Mouse (Mus musculus): ENCODE measurements at regions not wholly inside any gene's neighbourhood (a gene's known extent, or its start where the extent isn't known, plus 50 kb on each side); places are given as distances from the start of the nearest gene placed in this dataset.

DNA sequence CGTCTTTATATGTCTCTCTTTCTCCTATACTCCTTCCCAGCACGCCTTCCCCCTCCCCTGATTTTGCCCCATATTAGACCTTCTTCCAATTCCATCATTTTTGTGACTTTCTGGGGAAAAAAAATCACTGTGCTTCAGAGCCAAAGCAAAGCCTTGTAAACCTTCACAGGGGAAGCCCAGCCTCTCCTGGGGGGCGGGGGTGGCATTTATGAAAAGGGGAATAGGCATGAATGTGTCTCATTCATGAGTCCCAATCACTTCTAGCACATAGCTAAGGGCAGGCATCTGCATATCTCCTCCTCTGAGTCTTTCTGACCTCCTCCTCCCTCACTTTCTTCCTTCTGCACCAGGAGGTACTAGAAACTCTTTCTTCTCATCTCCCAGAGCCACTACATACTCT, 149.8 kb downstream of the Adamts15 start:
- no peak for DNase-seq (ENCODE audit: low read depth, low spot score)

DNA sequence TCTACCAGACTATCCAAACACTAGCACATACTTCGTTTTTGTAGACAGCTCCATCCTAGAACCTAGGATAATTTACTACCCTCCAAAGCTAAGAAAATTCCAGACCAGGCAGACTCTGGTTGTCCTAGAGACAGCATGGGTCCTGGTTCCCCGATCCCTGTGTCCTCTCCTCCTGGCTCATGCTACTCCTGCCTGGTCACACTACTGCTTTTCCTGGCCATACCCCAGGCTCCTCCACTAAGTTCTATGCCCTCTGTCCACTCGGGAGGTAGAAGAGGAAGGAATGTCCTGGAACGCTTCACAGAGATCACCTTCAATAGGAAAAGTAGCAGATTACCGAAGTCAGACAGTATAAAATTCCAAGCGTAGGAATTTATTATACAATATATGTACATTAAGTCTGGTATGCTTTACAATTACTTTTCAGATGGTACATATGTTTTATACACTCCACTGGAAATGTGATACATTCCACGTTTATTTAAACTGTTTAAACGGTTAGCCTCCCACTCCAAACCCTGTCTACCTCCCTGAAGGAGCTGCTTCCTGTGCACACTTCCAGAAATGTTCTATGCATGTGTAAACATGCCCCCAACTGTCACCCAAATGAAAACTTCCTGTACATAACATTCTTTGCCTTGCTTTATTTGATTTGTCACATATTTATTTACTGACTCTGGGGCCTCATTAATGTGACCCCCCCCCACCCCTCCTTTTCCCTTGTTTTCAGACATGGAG, 151.6 kb downstream of the Adamts15 start:
- DNase-seq (ENCODE audit: low read depth, low spot score), result no peak

DNA sequence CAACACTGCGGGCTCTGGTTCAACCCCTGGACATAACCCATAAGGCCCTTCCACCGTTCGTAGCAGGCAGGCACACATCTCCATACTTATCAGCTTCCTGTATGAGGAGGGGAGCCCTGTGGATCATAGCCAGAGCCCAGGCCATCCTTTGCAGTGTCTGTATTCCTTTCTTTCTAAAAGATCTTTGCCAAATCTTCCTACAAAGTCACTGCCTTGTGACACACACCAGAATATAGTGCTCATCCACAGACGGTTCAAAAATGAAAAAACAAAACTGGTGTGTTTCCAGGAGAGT, 152.9 kb downstream of the Adamts15 start:
- no peak for DNase-seq (ENCODE audit: low read depth, low spot score)

DNA sequence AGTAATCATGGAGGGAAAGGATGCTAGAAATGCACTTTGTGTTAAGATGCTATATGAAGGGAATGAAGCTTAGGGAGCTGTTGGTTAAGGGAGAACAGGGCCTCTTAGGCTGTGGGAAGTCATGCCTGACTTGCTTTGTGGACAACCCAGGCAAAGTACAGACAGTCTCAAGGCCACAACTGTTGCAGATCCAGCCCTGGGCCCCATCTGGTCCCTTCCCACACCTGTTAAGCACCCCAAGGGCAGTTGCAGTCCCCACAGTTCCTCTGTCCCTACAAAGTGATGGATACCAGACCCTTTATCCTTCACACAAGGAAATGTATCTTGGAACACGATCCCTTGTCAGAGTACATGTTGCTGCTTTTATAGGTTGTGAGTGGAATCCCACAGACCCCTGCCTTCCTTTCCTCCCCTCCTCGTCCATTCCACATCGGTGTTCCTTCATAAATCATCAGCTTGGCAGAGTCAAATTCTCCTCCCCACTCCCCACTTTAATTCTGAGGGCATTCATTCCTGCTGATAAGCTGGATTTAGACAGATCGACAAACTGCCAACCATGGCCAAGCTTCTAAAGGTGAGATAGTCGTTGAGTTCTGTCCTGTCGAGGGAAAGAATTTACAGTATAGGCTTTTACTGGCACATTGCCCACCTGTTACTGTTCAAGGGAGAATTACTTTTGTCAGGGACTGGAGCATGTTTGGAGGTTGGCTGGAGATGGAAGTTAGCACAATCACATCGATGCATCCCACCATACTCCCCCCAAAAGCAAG, 153.4 kb downstream of the Adamts15 start:
- DNase-seq (ENCODE audit: low read depth, low spot score), result no peak

DNA sequence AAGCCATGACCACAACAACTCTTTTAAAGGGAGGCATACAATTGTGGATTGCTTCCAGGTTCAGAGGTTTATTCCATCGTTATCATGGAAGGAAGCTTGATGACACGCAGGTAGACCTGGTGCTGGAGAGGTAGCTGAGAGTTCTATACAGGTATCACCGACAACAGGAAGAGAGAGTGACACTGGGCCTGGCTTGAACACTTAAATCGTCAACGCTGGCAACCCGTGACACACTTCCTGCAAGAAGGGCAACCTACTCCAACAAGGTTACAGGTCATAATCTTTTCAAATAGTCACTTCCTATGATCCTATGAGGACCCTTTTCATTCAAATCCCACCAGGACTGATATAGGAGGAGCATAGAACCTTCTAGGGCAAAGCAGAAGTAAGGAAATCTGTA, 155.6 kb downstream of the Adamts15 start:
- DNase-seq (ENCODE audit: low read depth, low spot score), result no peak

DNA sequence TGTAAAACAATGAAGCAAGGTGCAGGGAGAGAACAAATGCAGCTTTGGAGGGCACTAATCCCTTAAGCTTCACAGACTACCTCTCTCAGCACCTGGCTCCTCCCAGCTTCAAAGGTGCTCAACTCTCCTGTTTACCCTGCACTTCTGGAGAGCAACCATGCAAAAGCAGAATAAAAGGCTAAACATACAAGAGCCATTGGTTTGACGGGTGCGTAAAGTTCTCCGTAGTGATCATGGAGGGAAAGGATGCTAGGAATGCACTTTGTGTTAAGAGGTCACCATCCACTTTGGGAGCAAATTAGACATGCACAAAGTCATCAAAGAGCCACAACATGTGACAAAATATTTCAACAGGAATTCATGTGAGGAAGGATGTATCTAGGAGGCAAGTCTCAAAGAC, 156.1 kb downstream of the Adamts15 start:
- DNase-seq (ENCODE audit: low read depth, low spot score), result no peak

DNA sequence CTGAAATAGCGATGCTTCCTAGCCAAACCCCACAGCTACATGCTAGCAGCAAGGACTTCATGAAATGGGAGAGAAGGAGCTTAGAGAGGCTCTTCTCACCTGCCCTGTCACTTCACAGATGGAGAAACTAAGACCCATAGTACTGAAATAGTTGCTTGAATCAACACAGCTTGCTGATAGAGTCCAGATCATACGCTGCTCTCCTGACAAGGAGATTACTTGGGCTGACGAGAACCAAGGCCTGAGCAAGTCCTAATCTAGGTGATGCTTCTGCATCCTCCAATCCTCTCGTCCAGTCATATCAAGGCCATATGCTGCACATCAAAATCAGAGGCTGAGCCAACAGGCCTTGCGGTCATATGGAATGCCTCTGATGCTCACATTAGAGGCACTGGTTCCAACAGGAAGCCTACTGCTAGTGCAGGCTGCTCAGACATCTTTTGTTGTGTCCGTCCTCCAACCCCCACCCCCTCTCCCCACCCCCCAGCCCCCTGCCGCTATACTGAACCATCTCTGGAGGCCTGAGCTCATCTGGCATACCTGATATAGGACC, 157.2 kb downstream of the Adamts15 start:
- DNase-seq (ENCODE audit: low read depth, low spot score), result no peak

DNA sequence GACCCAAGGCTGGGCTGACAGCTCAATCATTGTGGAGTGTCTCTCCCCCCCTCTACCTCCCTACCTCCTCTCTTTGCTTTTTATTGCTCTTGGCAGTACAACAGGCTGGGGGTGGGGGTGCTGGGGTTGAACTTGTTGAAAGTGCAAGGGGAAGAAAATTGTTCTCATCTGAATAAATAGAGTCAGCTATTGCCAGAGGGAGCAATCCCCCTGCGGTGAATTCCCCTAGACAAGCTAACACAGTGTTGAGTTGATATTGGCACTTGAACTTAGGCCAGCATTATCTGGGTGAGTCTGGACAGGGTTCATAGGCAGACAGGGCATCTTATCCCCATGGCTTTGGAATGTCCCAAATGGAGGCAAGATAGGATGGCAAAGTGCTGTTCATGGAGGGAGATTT, 159.3 kb downstream of the Adamts15 start:
- DNase-seq (ENCODE audit: low read depth, low spot score), result no peak

DNA sequence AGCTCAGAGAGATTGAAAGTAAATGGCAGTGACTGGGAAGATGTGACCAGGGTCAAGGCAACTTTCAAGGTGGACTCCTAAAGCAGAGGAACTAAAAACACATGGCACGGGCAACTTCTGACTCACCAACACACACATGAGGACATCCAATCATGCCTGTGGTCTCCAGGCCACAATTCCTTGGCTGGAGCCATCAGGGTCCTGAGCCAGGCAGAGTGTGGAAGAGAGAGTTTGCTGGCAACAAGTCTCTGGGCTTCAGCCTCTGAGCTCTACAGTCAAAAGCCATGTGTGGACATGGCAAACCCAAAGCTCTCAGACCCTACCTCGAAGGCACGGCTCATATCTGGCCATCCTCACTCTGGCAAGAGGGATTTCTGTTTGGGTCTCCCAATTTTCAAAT, 164.1 kb downstream of the Adamts15 start:
- DNase-seq (ENCODE audit: low read depth, low spot score), result no peak

DNA sequence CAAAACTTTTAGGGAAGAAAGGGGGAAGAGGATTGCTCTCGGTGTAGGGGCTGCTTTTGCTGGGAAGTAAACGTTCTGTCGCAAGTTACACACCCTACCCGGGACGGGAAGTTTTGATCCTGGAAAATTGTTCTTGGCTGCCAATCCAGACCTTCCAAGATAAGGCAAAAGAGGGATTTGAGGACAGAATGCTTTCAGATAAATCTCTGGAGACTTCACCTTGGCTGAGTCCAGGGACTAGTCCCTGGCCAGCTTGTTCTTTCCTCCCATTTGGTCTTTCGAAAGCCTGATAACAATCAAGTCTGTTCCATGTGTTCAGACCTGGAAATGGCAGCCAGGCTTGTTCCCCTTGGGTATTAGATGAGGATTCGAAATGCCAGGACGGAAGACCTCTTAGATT, 164.8 kb downstream of the Adamts15 start:
- DNase-seq (ENCODE audit: low read depth, low spot score), result no peak

DNA sequence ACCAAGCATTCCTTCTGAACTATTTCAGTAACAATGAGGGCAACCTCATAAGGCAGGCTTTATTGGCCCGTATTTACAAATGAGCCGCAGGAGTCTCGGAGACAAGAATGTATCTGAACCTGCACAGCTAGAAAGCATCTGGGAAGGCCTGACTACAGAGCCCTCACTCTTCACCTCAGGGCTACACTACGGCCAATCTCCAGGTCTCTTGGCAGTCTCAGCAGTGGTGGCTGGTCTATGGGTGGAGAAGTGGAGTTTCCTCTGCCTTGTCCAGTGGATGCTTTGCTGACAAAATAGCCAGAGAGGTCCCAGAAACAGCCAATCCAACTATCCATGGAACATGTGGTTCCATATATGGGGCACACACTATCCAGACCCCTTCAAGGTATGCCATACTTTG, 165.5 kb downstream of the Adamts15 start:
- DNase-seq (ENCODE audit: low read depth, low spot score), result no peak

DNA sequence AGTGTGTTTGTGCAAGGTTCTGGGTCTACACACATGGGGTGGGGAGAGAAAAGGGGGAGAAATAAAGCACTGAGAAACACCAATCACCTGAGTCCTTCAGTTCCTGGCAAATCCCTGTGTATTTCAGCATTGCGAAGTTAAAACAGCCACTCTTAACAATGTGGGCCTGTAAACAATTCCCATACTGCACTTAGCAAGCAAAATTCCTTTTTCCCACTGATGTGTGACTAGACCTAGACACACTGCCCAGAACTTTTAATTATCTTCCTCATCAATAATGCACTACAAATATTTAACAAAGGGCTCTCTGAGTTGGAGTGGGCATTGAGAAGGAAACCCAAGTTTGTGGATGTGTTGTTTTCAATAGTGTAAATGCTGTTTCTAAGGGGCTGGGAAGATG, 166.7 kb downstream of the Adamts15 start:
- DNase-seq (ENCODE audit: low read depth, low spot score), result no peak

DNA sequence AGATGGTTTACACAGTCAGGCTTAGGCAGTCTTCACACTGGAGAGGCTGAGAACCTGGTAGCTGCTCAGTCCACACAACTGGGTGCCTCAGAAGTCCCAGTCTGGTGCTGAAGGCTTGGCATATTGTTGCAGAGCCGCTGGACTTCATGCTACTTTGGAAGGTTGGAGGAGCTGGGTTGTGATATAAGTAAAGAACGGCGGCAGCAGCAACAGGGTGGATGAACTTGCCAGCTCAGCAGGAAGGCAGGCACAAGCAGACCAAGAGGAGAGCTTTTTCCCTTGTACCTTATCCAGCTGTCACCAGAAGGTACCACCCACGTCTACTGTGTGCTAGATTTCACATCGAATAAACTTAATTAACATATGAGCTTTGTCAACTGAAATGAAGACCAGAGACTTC, 167.4 kb downstream of the Adamts15 start:
- no peak for DNase-seq (ENCODE audit: low read depth, low spot score)

DNA sequence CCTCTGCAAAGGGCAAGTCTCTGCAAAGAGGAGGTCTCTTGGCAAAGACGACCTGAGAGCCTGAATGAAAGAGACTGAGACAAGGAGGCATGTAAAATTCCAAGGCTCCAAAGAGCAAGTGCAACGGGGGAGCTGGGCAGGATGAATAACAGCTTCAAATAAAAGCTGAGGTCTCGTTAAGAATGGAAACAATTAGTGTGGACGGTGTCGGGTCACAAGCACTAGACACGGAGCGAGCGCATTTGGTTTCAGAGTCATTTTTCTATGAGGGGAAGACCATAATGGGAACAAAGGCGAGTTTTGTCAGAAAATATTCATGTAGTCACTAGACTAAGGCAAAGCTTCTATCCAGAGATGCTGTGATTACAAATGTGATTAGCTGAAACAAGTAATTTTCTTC, 178.8 kb downstream of the Adamts15 start:
- DNase-seq (ENCODE audit: low read depth, low spot score), result no peak

DNA sequence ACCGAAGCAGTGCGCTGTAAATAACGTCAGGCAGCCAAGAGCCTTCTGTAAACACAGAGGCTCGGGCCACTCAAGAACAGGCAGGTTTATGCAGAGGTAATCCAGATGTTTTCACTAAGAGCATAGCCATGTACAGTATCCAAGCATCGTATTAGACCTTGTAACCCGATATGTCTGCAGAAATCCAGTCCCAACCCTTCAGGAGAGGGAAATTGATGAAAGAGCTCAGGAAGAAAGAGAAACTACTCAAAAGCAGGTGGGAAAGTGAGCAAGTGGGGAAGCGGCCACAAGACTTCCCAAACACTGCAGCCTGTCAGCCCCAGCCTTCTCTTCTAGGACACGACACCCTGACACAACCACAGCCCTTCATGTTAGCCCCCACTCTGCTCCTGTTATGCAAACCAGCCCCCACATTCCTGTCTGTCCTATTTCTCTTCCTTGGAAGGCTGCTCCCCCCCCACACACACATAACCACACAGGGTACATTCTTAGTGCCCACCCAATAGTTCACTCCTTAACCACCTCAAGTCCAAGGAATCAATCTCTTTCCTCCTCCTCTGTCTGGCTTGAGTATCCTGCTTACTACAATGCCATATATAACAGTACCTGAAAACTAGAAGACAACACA, 179.7 kb downstream of the Adamts15 start:
- DNase-seq (ENCODE audit: low read depth, low spot score), result no peak

DNA sequence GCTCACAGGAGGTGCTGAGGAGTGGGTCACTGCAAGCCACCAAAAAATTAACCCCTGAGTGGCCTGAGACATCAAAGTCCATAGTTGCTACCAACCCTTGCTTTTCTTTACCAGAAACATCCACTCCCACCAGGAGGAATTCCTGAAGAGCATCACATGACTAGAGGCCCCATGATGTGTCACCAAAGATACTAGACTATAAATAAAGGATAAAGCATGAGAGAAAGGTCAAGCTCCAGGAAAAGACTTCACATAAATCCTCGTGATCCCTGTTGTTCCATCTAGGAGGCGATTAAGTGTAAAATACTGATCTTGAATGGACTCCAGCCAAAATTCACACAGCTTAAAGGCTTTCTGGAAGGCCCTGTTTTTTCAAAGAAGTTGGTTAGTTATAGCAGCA, 190.6 kb downstream of the Adamts15 start:
- no peak for DNase-seq (ENCODE audit: low read depth, low spot score)

DNA sequence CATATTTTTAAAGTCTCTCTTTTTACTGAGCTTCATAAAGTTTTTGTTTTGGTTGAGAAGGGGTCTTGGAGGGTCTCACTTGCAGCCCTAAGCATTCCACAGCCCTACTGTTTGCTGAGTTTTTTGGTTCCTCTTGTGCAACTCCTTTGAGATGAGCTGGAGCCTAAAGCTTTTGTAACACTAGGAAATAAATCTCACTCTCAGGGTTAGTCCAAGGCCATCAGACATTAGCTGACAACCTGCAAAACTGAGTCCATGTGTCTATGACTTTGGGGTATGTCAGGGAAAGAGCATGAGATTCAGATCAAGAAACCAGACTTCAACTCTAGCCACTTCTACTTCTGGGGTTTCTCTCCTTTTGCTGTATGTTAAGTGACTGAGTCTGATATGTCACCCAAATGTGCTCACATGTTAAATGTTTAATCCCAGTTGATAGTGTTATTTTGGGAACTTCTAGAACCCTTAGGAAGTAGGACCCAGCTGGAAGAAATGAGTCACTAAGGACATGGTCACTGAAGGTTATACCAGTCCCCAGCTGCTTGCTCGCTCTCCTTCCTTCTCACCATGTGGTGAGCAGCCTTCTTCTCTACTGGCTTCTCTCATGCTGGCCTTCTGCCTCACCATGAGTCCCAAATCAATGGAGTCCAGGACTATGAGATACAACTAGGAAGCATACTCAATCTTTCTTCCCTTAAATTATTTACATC, 198.7 kb downstream of the Adamts15 start:
- DNase-seq (ENCODE audit: low read depth, low spot score), result no peak

DNA sequence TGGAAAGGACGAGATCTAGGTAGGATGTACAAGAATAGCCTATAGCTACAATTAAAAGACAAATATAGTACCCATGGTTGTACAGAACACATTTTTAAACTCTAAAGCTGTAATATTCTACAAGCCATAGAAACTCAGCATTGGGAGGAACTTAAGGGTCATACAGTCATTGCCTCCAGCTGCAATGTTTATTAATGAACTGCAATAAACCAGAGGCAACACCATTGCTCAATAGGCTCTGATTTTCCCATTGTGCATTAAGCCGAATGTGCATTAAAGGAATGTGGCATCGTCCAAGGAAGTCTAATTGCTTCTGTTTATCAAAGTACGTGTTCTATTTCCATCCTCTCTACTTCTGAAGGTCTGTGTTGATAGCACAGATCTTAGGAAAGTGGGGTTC, 200.4 kb downstream of the Adamts15 start:
- no peak for DNase-seq (ENCODE audit: low read depth, low spot score)

DNA sequence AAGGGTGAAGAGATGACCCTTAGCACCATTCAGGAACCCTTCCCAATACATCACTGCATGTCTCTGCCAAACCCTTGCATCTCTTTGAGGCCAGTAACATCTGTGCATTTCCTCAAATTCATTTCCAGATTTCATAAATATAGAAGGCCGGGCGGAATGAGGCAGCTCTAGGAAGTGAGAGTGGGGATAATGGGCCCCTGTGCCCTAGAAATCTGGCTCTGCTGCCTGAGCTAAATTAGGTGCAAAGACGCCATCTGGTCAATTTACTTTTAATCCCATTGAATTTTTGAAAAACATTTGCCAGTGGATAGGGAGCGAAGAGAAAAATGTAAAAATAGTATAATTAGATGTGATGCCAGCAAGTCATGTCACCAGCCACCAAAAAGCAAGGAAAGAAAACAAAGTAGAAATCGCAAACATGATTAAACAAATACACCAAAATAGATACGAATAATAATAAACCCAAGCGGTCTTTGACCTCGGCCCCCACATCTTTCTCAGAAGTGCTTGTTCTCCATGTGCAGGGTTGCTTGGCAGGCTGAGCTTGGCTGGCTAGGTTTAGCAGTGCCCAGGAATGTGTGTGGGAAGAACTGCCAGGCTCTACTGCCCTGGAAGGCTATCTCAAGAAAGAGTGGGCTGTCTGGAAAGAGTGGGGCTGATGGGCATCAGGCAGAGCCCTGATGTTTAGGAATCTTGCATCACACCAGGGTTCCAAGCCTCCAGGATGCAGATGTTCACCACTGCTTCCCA, 205.7 kb downstream of the Adamts15 start:
- peak; percentile 6 for DNase-seq (ENCODE audit: low read depth, low spot score)

DNA sequence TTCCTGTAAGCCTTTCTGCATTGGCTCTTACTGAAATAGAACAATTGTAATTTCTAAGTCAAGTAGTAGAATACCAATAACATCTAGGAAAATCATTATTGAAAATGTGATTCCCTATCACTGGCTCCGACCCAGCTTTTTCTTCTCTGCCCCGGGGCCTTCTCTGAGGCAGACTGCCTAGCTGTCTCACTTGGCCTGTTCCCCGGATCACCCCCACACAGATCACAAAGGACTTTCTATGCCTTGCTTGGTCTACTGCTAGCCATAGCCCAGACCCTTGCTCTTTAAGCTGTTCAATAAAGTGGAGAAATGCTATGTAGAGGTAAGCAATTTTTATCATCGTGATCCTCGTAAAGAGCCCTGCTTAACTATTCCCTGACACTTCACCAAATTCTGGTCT, 212.1 kb downstream of the Adamts15 start:
- DNase-seq (ENCODE audit: low read depth, low spot score), result no peak

DNA sequence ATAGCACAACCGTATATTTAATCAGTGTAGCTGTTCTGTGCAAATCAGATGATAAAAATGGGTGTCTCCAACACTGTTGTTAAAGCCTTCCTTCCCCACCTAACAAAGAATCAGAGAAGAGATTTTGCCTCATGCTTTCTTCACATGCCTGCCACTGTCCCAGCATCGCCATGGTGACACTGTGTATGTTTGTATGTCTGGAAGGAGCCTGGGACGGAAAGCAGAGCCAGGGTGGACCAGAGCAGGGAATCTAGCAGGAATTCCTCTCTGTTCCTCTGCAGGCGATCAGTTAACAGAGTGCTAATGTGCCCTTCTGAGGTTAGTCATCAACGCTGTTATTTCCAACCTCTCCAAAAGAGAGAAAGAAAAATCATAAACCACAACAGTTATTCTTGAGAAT, 222.4 kb downstream of the Adamts15 start:
- DNase-seq (ENCODE audit: low read depth, low spot score), result no peak

Data from retina, adult 2 months (tissue).